Mouse (Mus musculus) urinary bladder, postnatal 14 days (tissue): Measurements from ENCODE around the gene Rfc2.

Experiments used
- DNase-seq: peaks from one replicate; pipeline ENCODE4 v3.0.0; 2021; ENCODE audit warnings: low spot score

The Rfc2 gene

DNA sequence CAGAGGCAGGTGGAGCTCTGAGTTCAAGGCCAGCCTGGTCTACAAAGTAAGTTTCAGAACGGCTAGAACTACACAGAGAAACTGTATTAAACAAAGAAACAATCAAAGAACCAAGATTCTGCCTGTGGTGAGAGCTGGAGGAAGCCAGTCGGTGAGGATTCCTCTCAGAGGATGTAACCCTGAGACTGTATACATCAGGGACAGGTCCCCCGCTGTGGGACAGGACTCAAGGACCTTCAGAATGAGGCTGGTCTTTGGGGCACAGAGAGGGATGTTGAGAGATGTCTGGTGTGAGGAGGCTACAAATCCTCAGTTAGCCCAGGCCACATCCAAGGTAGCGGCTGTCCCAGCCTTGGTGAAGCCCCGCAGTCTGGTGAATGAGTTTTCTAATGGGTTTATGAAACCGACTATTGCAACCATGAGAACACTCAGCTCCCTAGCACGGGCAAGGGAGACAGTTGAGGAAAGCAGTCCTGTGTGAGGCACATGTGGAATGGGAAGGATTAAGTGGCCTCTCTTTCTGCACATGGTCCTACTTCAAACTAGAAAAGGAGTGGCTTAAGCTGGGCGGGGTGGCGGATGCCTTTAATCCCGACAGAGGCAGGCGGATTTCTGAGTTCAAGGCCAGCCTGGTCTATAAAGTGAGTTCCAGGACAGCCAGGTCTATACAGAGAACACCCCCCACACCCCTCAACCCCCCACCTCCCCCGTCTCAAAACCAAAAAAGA is 28.9 kb downstream of the Rfc2 start:
- no peak for DNase-seq

- DNase-seq = no peak
Observed at GRCm38 (mm10) chr5:134611810-134612521, 30.8 kb downstream of the Rfc2 start.

DNA sequence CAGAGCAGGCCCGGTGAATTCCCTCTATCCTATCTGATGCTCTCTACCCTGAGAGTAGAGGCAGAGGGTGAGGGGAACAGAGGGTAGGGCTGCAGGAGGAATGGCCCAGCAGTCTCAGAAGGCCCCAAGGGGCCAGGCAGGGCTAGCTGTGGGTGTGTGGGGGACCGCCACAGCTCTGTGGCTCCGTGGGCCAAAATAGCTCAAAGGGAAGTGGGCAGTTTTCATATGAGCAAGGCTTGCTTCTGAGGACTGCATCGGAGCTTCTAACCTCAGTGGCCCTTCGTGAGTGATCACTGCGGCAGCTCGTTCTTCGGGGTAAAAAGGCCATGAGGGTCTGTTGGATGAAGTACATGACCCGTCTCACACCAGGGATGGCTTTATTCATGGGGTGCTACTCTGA is 32.6 kb downstream of the Rfc2 start:
- no peak for DNase-seq

- no peak for DNase-seq
Observed at GRCm38 (mm10) chr5:134614296-134614695, 33.1 kb downstream of the Rfc2 start.

GRCm38 (mm10) chr5:134614802-134615201 is 33.6 kb downstream of the Rfc2 start, which contains the start of gene Lat2:
Gene Lat2 (minus strand): TSS chr5:134615025.
- DNase-seq = no peak

- no peak for DNase-seq
Observed at GRCm38 (mm10) chr5:134615380-134615779, 34.2 kb downstream of the Rfc2 start.

GRCm38 (mm10) chr5:134615780-134616179 is 34.6 kb downstream of the Rfc2 start:
- DNase-seq = no peak

- DNase-seq = peak; percentile 68
Observed at GRCm38 (mm10) chr5:134617071-134617470, 35.9 kb downstream of the Rfc2 start.

GRCm38 (mm10) chr5:134620457-134620856 is 39.3 kb downstream of the Rfc2 start:
- DNase-seq = no peak

DNA sequence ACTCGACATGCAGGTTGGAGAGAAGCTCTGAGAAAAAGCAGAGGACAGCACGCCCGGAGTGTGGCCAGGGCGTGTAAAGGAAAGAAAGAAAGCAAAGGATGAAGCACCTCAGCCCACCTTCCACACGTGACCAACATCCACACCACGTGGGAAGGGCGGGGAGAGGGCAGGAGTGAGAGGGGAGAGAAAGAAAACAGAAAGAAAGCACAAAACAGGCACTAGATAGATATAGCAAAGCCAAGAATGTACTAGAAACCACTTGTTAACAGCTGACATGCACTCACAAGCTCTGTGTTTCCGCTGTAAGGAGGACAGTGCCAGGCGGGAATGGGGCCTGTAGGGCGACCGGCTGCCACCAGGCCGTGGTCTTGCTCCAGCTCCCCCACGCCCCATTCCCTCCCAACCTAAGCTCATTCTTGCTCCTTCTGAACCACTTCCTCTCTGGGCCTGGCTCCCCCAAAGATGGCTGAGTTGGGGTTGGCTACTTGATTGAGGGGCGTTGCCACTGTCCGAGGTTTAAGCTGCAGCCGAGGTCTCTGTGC is 40.0 kb downstream of the Rfc2 start:
- no peak for DNase-seq

- no peak for DNase-seq
Observed at GRCm38 (mm10) chr5:134622069-134622468, 40.9 kb downstream of the Rfc2 start.

- no peak for DNase-seq
Observed at GRCm38 (mm10) chr5:134629508-134629907, 48.3 kb downstream of the Rfc2 start.

- DNase-seq = no peak
Observed at GRCm38 (mm10) chr5:134630835-134631234, 49.7 kb downstream of the Rfc2 start.

DNA sequence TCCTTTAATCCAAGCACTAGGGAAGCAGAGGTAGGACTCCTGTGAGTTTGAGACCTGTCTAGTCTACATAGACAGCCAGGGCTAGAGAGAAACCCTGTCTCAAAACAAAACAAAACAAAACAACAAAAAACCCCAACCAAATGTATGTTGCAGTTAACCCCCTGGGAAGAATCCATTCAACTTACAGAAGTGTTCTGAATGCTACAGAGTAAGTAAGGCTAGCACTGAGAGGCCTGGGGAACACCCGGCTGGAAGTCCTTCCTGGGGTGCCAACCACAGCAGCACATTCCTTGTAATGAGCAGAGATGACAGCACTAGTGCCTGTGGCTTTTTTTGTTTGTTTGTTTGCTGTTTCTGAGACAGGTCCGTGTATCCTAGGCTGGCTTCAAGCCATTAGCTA is 51.7 kb downstream of the Rfc2 start:
- no peak for DNase-seq

DNA sequence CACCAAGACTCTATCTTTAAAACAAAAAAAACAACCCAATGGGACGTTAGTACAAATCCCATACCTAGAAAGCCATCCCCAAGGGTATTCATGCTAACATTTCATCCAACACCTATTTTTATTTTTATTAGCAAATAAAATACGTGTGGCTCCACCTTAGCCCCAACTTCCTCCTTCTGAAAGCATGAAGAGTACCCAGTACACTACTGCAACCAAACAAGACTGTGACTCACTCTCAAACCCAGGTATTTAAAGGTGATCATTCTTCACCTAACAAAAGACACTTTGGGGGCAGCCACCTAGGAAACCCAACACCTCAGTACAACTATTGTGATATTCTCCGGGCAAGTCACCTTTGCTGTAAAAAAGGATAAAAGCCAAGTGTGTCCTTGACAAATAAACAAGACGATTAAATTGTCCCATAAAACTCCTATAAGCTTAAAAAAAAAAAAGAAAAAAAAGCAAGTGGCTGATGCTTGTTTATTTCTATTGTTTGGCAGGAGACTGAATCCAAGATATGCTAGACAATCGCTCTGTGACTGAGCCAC is 56.7 kb downstream of the Rfc2 start:
- no peak for DNase-seq

DNA sequence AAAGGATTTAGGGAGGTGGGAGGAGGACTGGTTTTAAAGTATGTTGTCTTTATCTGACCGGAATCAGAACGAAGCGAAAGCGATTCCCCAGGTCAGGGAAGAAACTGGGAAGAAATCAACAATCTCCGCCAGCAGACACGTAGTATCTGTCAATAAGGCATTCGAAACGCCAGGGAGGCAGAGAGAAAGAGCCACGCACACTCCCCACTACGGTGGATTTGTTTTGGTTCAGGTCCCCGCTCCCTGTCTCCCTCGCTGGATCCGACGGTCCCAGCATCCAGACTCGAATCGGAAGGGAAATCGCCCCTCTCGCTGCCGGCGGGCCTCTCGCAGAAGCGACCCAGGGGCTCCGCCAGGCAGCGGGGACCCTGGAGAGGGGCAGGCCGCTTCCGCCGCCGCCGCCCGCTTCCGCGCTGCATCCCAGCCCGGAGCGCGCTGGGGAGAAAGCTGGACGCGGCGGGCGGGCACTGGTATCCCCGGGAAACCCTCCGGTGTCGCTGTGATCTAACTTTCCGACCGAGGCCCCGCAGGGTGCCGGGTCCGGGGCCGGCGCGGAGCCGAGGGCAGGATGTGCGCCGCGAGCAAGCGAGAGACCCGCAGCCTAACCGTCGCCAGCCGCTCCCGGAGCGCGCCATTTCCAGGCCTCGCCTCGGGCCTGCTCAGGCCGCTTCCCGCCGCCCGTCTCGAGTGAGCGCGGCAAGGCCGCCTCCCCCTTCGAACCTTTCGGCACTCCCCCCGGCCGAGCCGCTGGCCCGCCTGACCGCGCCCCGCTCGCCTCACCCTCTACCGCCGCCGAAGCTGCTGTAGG is 57.5 kb downstream of the Rfc2 start:
- DNase-seq = peak; percentile 26

DNA sequence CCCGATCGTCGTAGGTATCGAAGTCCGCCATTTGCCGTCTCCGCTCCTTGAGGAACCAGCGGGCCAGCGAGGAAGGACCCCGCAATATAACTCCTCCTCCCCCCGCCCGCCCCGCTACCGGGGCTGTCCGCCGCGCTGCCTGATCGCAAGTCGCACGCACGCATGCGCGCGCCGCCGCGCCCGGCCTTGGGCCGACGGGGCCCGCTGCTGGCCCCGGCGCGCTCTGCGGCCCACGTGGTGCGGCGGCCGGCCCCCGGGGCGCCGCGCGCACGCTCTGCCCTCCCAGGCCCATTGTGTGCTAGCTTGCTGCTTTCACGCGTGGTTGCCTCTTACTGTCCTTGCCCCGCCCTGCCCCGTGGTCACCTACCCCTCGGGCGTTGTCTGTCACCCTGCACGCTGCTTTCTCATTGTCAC is 58.1 kb downstream of the Rfc2 start, which contains the start of gene Eif4h:
TSS of gene Eif4h (minus strand) at position 222 of the 414 bp plus-strand sequence.
- DNase-seq = peak; percentile 97

DNA sequence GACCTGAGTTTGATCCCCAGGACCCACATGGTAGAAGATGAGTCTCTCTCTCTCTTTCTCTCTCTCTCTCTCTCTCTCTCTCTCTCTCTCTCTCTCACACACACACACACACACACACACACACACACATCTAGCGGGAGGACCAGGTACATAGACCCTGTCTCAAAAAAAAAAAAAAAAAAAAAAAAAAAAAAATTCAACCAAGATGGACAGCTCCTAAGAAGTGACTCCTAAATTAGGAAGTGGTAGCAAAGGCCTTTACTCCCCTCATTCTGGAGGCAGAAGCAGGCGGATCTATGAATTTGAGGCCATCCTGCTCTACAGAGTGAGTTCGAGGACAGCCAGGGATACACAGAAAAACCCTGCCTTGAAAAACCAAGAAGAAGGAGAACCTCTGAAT is 59.2 kb downstream of the Rfc2 start:
- no peak for DNase-seq

- no peak for DNase-seq
Observed at GRCm38 (mm10) chr5:134644121-134644520, 63.0 kb downstream of the Rfc2 start.

GRCm38 (mm10) chr5:134644643-134645118 is 63.5 kb downstream of the Rfc2 start:
- DNase-seq = no peak

- DNase-seq = no peak
Observed at GRCm38 (mm10) chr5:134646461-134646860, 65.3 kb downstream of the Rfc2 start.

DNA sequence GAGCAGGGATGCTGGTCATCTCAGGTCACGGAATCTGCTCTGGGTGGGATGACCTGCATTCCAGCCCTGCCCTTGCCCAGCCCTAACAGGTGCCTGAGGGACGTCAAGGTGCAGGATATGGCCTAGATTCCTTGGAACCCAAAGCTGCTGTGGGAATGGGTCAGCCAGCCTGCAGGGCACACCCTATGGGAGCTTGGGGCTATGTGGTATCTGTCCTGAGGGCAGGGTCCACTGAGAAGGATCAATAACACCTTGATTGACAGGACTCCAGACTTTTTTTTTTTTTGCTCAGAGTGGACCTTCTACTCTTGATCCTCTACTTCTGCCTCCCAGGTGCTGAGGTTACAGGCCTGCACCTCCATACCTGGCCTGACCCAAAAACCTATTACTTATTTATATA is 66.2 kb downstream of the Rfc2 start:
- DNase-seq = no peak
